Mouse (Mus musculus) erythroblast, embryonic 14.5 days (primary cell): Measurements from ENCODE around the gene Spata6.

Source experiments
- GATA1 ChIP-seq: IDR thresholded peaks from 2 replicates; pipeline ENCODE4 v1.6.1; 2012; ENCODE audit warnings: low read length, inconsistent platforms, mixed read lengths
- TAL1 ChIP-seq: IDR thresholded peaks from 3 replicates; pipeline ENCODE4 v1.6.1; 2012; ENCODE audit warnings: low read length, inconsistent platforms, mixed read lengths

DNA sequence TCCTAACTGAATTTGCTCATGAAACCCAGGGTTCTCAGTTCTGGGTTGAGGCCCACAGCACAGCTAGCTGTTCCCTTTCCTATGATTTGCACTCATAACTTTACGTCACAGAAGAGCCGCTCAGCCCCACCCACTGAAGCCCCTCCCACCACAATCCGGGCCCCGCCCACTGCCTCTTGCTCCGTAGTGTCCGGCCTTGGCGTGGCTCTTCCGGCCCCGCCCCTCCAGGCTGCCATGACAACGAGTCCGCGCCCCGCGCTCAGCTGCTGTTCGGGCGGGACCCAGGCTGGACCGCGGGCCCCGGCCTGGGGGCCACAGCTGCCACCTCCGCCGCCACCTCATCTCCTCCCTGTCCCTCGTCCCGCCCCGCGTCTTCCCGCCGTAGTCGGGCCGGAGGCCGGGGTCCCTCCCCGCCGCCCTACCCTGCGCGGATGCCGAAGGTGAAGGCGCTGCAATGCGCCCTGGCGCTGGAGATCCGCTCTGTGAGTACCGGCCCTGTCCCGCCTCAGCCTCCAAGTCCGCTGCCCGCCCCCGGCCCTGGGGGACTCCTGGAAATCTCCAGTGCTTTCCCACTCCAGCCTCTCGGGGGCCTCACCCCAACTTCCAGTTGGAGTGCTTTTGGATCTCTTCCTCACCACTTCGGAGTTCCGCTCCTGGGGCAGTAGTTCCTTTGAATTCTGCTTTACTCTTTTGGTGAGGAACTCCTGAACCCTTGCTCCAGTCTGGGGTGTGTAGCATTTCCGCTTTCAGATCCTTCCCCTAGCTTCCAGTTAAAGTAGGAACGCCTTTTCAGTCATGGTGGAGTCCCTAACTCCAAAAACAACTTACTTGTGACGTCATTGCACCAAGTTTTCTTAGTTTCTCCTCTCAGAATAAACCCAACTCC lies at the start of gene Spata6:
- TF ChIP-seq TAL1 (no peak), GATA1 (no peak)
